Mouse (Mus musculus) effector memory CD4-positive, alpha-beta T cell, adult 7 months (primary cell): ENCODE results near the gene Olfr1458. TPM values are rescaled to one million over a fixed set of nuclear protein-coding genes. Genes with fewer than 3 reads are reported as not detected.

ENCODE experiments used
- polyA plus RNA-seq: library from polyadenylated mRNA; unstranded; fragments of 100-300 nt; shearing (Covaris generic); gene quantifications from one replicate; pipeline ENCODE4 v1.2.1, GENCODE M21; 2017

The Olfr1458 gene
- not detected for polyA plus RNA-seq

DNA sequence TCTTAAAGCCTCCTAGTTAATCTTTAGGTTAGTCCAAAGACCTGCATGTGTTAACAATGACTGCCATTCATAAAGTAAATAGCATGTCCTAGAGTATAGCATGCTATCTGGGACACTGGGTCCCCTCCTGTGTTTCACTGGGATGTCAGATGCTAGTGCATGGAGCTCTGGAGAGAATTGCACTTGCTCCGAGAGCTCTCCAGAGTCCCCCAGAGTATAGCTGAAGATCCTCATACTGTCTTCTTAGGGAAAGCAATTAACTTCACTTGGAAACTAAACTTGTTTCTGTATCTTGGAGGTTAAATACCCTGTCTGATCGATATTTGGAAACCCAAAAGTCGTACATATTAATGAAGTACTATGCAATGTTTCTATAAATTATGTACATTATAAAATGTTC is at the start of gene Olfr1458:
Gene Olfr1458 (minus strand): TSS at position 101 of the 400 bp plus-strand sequence.

DNA sequence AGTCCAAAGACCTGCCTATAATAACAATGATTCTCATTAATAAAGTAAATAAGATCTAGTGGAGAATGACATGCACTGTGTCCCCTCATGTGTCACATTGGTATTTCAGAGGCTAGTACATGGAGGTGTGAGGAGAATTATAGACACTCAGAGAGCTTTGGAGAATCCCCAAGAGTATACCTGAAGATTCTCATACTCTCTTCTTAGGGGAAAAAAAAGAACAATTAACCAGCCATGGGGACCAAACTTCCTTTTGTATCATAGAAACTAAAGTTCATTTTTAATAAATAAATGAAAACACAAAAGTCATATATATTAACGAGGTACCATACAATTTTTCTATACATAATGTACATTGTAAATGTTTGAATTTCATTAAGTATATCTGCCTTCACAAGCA is 42.9 kb upstream of the Olfr1458 start, which contains the start of gene Olfr1459:
Gene Olfr1459 (minus strand): TSS at position 101 of the 400 bp plus-strand sequence.

DNA sequence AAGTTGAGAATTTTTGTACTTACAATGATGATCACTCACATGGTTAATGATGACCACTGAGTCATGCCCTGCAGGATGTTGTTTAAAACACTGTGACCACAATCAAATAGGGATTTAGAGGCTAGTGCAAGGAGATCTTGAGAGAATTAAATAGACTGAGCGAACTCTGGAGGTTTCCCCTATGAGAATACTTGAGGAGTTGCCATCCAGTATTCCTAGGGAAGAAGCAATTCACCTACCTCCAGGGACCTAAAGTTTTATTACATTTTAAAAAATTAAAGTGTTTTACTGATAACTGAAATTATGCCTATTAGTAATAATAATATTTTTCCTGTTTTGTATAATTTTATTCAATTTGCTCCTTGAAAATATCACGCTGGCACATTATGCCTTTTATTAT is 8.8 kb downstream of the Olfr1458 start, which contains the start of gene Olfr1457:
Gene Olfr1457 (minus strand): TSS at position 101 of the 400 bp plus-strand sequence.

DNA sequence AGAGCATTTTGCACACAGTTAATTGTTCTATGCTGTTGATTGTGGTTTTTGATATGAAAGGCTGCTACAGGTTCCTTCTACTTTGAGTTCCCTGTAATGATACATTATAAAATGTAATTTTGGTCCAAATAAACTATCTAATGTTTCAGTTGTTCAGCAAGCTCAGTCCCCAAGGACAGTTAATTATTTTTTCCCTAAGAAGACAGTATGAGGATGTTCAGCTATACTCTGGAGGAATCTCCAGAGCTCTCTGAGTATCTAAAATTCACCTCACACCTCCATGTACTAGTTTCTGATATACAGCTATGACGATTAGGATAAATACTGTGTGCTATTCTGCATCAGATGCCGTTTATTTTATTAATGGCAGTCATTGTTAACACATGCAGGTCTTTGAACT is 46.3 kb downstream of the Olfr1458 start, which contains the start of gene Olfr1454:
Gene Olfr1454 (plus strand): TSS at position 301 of the 400 bp plus-strand sequence.

Other genes with a start within 250 kb of the Olfr1458 start
- not detected for gene Olfr1444, start 249.5 kb downstream of the Olfr1458 start, polyA plus RNA-seq
- gene Olfr1445, start 222.9 kb downstream of the Olfr1458 start, polyA plus RNA-seq, result not detected
- gene Olfr1446, start 213.3 kb downstream of the Olfr1458 start, polyA plus RNA-seq, result 0.37 TPM
- not detected for gene Olfr1447, start 203.0 kb downstream of the Olfr1458 start, polyA plus RNA-seq
- 0.10 TPM for gene Olfr1448, start 182.4 kb downstream of the Olfr1458 start, polyA plus RNA-seq
- not detected for gene Olfr1449, start 175.9 kb downstream of the Olfr1458 start, polyA plus RNA-seq
- gene Olfr1450, start 156.5 kb downstream of the Olfr1458 start, polyA plus RNA-seq, result not detected
- 0.37 TPM for gene Olfr1451, start 111.8 kb downstream of the Olfr1458 start, polyA plus RNA-seq
- not detected for gene Olfr1453, start 78.4 kb downstream of the Olfr1458 start, polyA plus RNA-seq
- gene Olfr1454, start 46.2 kb downstream of the Olfr1458 start, polyA plus RNA-seq, result not detected
- 0.83 TPM for gene Olfr1457, start 8.9 kb downstream of the Olfr1458 start, polyA plus RNA-seq
- 0.17 TPM for gene Olfr1459, start 42.8 kb upstream of the Olfr1458 start, polyA plus RNA-seq
- gene Olfr1461, start 56.2 kb upstream of the Olfr1458 start, polyA plus RNA-seq, result not detected
- not detected for gene Olfr1462, start 79.0 kb upstream of the Olfr1458 start, polyA plus RNA-seq
- gene Olfr1463, start 124.6 kb upstream of the Olfr1458 start, polyA plus RNA-seq, result not detected
- not detected for gene Olfr1465, start 208.8 kb upstream of the Olfr1458 start, polyA plus RNA-seq
- gene Olfr1466, start 232.1 kb upstream of the Olfr1458 start, polyA plus RNA-seq, result not detected